8 mouse cellular contexts compared by ENCODE assay signal in genomic region chr16:20498677-20499475, GRCm38 (mm10). TPM values are rescaled to one million over a fixed set of nuclear protein-coding genes. Genes with fewer than 3 reads are reported as not detected.
DNase-seq lines count a peak whose midpoint lies in the region; ATAC-seq and TF ChIP-seq lines count a peak whose summit lies in the region.

Eif2b5 (plus strand) TSS chr16:20498817.

- TF ChIP-seq CTCF in lung, postnatal 0 days (IDR thresholded peaks at IDR 0.05) = peak; percentile 28; the same call in 1 of the 2 replicates

- peaks cover 12% of the 10 kb centered on the region for H3K27me3 ChIP-seq in hindbrain, embryonic 10.5 days (ENCODE audit: insufficient read depth, poor library complexity, severe bottlenecking)
- no peaks in the 10 kb centered on the region for H3K27me3 ChIP-seq in lung, postnatal 0 days (replicated peaks; ENCODE audit: insufficient read depth, low read length)

- peaks cover 22% of the 10 kb centered on the region for H3K4me1 ChIP-seq in hindbrain, embryonic 10.5 days (replicated peaks)
- H3K4me1 ChIP-seq in lung, postnatal 0 days (ENCODE audit: insufficient read depth, low read depth, low read length) = peaks cover 2% of the 10 kb centered on the region; the same call in 1 of the 2 replicates

- H3K4me3 ChIP-seq in hindbrain, embryonic 10.5 days = peak within 1 kb of the TSS; percentile 90
- peak within 1 kb of the TSS; percentile 78 for H3K4me3 ChIP-seq in lung, postnatal 0 days (ENCODE audit: low read depth, low read length)

- no peaks in the 10 kb centered on the region for H3K9me3 ChIP-seq in hindbrain, embryonic 10.5 days
- no peaks in the 10 kb centered on the region for H3K9me3 ChIP-seq in lung, postnatal 0 days (ENCODE audit: low read length)

- ATAC-seq in frontal cortex, adult (ENCODE audit: low TSS enrichment) = peak; percentile 88
- peak; percentile 95 for ATAC-seq in lung, postnatal 0 days

- DNase-seq in MN1 (ENCODE audit: low spot score) = peak; percentile 88
- DNase-seq in cerebellum, adult 9-10 months = peak; percentile 97
- peak; percentile 90 for DNase-seq in hindbrain, embryonic 10.5 days (ENCODE audit: low spot score)
- peak; percentile 94 for DNase-seq in layer of hippocampus, adult 9-11 months
- peak; percentile 97 for DNase-seq in lung, postnatal 0 days (ENCODE audit: low spot score)
- DNase-seq in ovary, postnatal 14 days (ENCODE audit: low spot score) = peak; percentile 83
- DNase-seq in thymus, postnatal 14 days = peak; percentile 95

- H3K36me3 ChIP-seq in hindbrain, embryonic 10.5 days = peaks cover 40% of the 10 kb centered on the region
- H3K36me3 ChIP-seq in lung, postnatal 0 days (ENCODE audit: insufficient read depth, low read length) = peaks cover 26% of the 10 kb centered on the region

- H3K27ac ChIP-seq in hindbrain, embryonic 10.5 days = peak within 1 kb of the TSS; percentile 95
- peak within 1 kb of the TSS; percentile 80 for H3K27ac ChIP-seq in lung, postnatal 0 days (ENCODE audit: low read length)

- no peak for TF ChIP-seq EP300 in lung, postnatal 0 days (IDR thresholded peaks at IDR 0.05)

- peak within 1 kb of the TSS; percentile 79 for H3K9ac ChIP-seq in lung, postnatal 0 days (replicated peaks; ENCODE audit: low read depth)

- peak within 1 kb of the TSS; percentile 80 for H3K4me2 ChIP-seq in lung, postnatal 0 days (replicated peaks; ENCODE audit: low read depth, low read length)

- under 1% methylated on average over 49 of the region's 49 CpGs for WGBS in hindbrain, embryonic 10.5 days
- under 1% methylated on average over 35 of the region's 49 CpGs for WGBS in lung, postnatal 0 days

RNA-seq across cellular contexts. Expression of gene Eif2b5, which starts in this region (rescaled TPM):
- 150 and 153 TPM in 2 replicates for polyA plus RNA-seq in hindbrain, embryonic 10.5 days (2016; fragmentation: Nextera tagmentation; extraction: Ambion mirVana)
- 46.9 and 51.1 TPM in 2 replicates for polyA plus RNA-seq in lung, postnatal 0 days (2015; fragmentation: Nextera tagmentation; extraction: Ambion mirVana)

Comparison
In these comparisons a context has a peak if more than half of its experiments do, and no peak if none do; other contexts are left out.
1. Peak in every context shown above with its lines: DNase-seq, ATAC-seq, H3K4me3 ChIP-seq and H3K27ac ChIP-seq.